Mouse (Mus musculus) forebrain, embryonic 13.5 days (tissue): ENCODE results near the gene Wdr78. TPM values are rescaled to one million over a fixed set of nuclear protein-coding genes. Genes with fewer than 3 reads are reported as not detected.

Source experiments
- ATAC-seq: fragments of 200-750 bp; cut with Nextera tagmentation; 2 replicates; pipeline ENCODE4 v1.8.0; 2017
- H3K27ac ChIP-seq: fragments of 300-500 bp; sonication (generic); 2 replicates; pipeline ENCODE4 v1.5.1; 2015; ENCODE audit warnings: inconsistent platforms, mild to moderate bottlenecking, moderate library complexity
- H3K27me3 ChIP-seq: fragments of 300-500 bp; sonication (generic); 2 replicates; pipeline ENCODE4 v1.6.1; 2015; ENCODE audit warnings: mild to moderate bottlenecking, inconsistent platforms
- H3K36me3 ChIP-seq: fragments of 300-500 bp; sonication (generic); 2 replicates; pipeline ENCODE4 v1.6.1; 2015; ENCODE audit warnings: mild to moderate bottlenecking, inconsistent platforms; ENCODE audit not compliant: poor library complexity, severe bottlenecking
- H3K4me1 ChIP-seq: fragments of 300-500 bp; sonication (generic); 2 replicates; pipeline ENCODE4 v1.6.1; 2015; ENCODE audit warnings: inconsistent platforms
- H3K4me2 ChIP-seq: fragments of 300-500 bp; sonication (generic); 2 replicates; pipeline ENCODE4 v1.6.1; 2015; ENCODE audit warnings: inconsistent platforms, mild to moderate bottlenecking, moderate library complexity
- H3K4me3 ChIP-seq: fragments of 300-500 bp; sonication (generic); 2 replicates; pipeline ENCODE4 v1.5.1; 2015; ENCODE audit warnings: mild to moderate bottlenecking, inconsistent platforms
- H3K9ac ChIP-seq: fragments of 300-500 bp; sonication (generic); 2 replicates; pipeline ENCODE4 v1.6.1; 2015; ENCODE audit warnings: mild to moderate bottlenecking, inconsistent platforms
- H3K9me3 ChIP-seq: fragments of 300-500 bp; sonication (generic); replicated peaks from 2 replicates; pipeline ENCODE4 v1.6.1; 2016; ENCODE audit warnings: inconsistent platforms
- WGBS: fragments of 180-500 bp; shearing (Covaris S2); methylation state at CpG from one replicate; pipeline ENCODE4 v1.1.7; 2015; 5-methylcytosine and 5-hydroxymethylcytosine counted together
- polyA plus RNA-seq: library from polyadenylated mRNA; unstranded; fragments of >200 nt; fragmentation: Nextera tagmentation; extraction: Ambion mirVana; gene quantifications from 2 replicates; pipeline ENCODE4 v1.2.1, GENCODE M21; 2015

The Wdr78 gene
- polyA plus RNA-seq, 1 experiment from 2014 or later, result 4.7 TPM

GRCm38 (mm10) chr4:103005190-103005945, 109.0 kb downstream of the Wdr78 start:
- no peak overlapping the region for H3K27ac ChIP-seq
- no peak for ATAC-seq
- no peak overlapping the region for H3K4me2 ChIP-seq
- WGBS, result 81% methylated on average over 15 of the region's 15 CpGs
- no peaks in the 10 kb centered on the region for H3K27me3 ChIP-seq
- H3K9ac ChIP-seq, result no peak overlapping the region
- peaks cover 14% of the 10 kb centered on the region for H3K4me1 ChIP-seq
- no peak overlapping the region for H3K4me3 ChIP-seq
- no peaks in the 10 kb centered on the region for H3K36me3 ChIP-seq
- H3K9me3 ChIP-seq, result no peaks in the 10 kb centered on the region

GRCm38 (mm10) chr4:103004681-103005080, 109.7 kb downstream of the Wdr78 start:
- no peaks in the 10 kb centered on the region for H3K27me3 ChIP-seq
- H3K9ac ChIP-seq, result no peak overlapping the region
- H3K27ac ChIP-seq, result no peak overlapping the region
- peaks cover 14% of the 10 kb centered on the region for H3K4me1 ChIP-seq
- H3K4me3 ChIP-seq, result no peak overlapping the region
- no peaks in the 10 kb centered on the region for H3K36me3 ChIP-seq
- 86% methylated on average over 4 of the region's 4 CpGs for WGBS
- H3K9me3 ChIP-seq, result no peaks in the 10 kb centered on the region
- ATAC-seq, result no peak
- no peak overlapping the region for H3K4me2 ChIP-seq

GRCm38 (mm10) chr4:102991685-102992084, 122.7 kb downstream of the Wdr78 start:
- Histone ChIP-seq H3K4me3 (no peak overlapping the region), H3K36me3 (no peaks in the 10 kb centered on the region), H3K9ac (no peak overlapping the region), H3K27me3 (no peaks in the 10 kb centered on the region), H3K9me3 (no peaks in the 10 kb centered on the region), H3K27ac (no peak overlapping the region), H3K4me2 (no peak overlapping the region), H3K4me1 (no peaks in the 10 kb centered on the region)
- ATAC-seq, result no peak
- WGBS, result 65% methylated on average over 3 of the region's 3 CpGs

GRCm38 (mm10) chr4:102990595-102991340, 123.6 kb downstream of the Wdr78 start:
- WGBS, result 87% methylated on average over 11 of the region's 11 CpGs
- Histone ChIP-seq H3K36me3 (no peaks in the 10 kb centered on the region), H3K4me2 (no peak overlapping the region), H3K27me3 (no peaks in the 10 kb centered on the region), H3K4me1 (no peaks in the 10 kb centered on the region), H3K4me3 (no peak overlapping the region), H3K9me3 (no peaks in the 10 kb centered on the region), H3K27ac (no peak overlapping the region), H3K9ac (no peak overlapping the region)
- ATAC-seq, result no peak

- no peak for ATAC-seq
- Histone ChIP-seq H3K4me2 (no peak overlapping the region), H3K27ac (no peak overlapping the region), H3K36me3 (no peaks in the 10 kb centered on the region), H3K4me1 (no peaks in the 10 kb centered on the region), H3K4me3 (no peak overlapping the region), H3K27me3 (no peaks in the 10 kb centered on the region), H3K9ac (no peak overlapping the region), H3K9me3 (no peaks in the 10 kb centered on the region)
- WGBS, result 72% methylated on average over 4 of the region's 4 CpGs
Measured at GRCm38 (mm10) chr4:102990016-102990415, 124.3 kb downstream of the Wdr78 start.

GRCm38 (mm10) chr4:102989391-102989790, 125.0 kb downstream of the Wdr78 start:
- ATAC-seq, result no peak
- 76% methylated on average over 5 of the region's 5 CpGs for WGBS

GRCm38 (mm10) chr4:102988526-102988925, 125.8 kb downstream of the Wdr78 start:
- WGBS, result 83% methylated on average over 6 of the region's 6 CpGs
- no peaks in the 10 kb centered on the region for H3K4me1 ChIP-seq
- H3K27ac ChIP-seq, result no peak overlapping the region
- H3K36me3 ChIP-seq, result no peaks in the 10 kb centered on the region
- H3K9ac ChIP-seq, result no peak overlapping the region
- H3K4me2 ChIP-seq, result no peak overlapping the region
- ATAC-seq, result no peak
- H3K4me3 ChIP-seq, result no peak overlapping the region
- H3K9me3 ChIP-seq, result no peaks in the 10 kb centered on the region
- H3K27me3 ChIP-seq, result no peaks in the 10 kb centered on the region

More at GRCm38 (mm10) chr4:102989391-102989790, 125.0 kb downstream of the Wdr78 start:
- H3K9me3 ChIP-seq, result no peaks in the 10 kb centered on the region
- H3K9ac ChIP-seq, result no peak overlapping the region
- no peak overlapping the region for H3K4me2 ChIP-seq
- no peaks in the 10 kb centered on the region for H3K4me1 ChIP-seq
- H3K27me3 ChIP-seq, result no peaks in the 10 kb centered on the region
- H3K36me3 ChIP-seq, result no peaks in the 10 kb centered on the region
- H3K27ac ChIP-seq, result no peak overlapping the region
- no peak overlapping the region for H3K4me3 ChIP-seq

Other genes starting within 250 kb of the Wdr78 start
- 0.56 and 1.9 TPM in 2 replicates for gene Tctex1d1, start 135.9 kb downstream of the Wdr78 start, polyA plus RNA-seq
- 0.43 TPM in 1 of 2 replicates, not detected in the other for gene Insl5, start 87.7 kb downstream of the Wdr78 start, polyA plus RNA-seq
- 37.4 and 39.7 TPM in 2 replicates for gene Mier1, start 165 bp downstream of the Wdr78 start, polyA plus RNA-seq
- 4.5 and 5.2 TPM in 2 replicates for gene Slc35d1, start 100.6 kb upstream of the Wdr78 start, polyA plus RNA-seq
- gene 4921539E11Rik, start 176.3 kb upstream of the Wdr78 start, polyA plus RNA-seq, result not detected in 2 replicates
- gene Oma1, start 199.3 kb upstream of the Wdr78 start, polyA plus RNA-seq, result 9.8 and 10.9 TPM in 2 replicates